Mouse (Mus musculus) heart, postnatal 0 days (tissue): Measurements from ENCODE around the gene Grin2c.

ENCODE experiments used
- CTCF ChIP-seq: IDR thresholded peaks from 2 replicates; pipeline ENCODE4 v1.5.1; 2016; ENCODE audit warnings: antibody characterized with exemption, control low read depth, low read depth
- EP300 ChIP-seq: IDR thresholded peaks from 2 replicates; pipeline ENCODE4 v1.6.1; 2016; ENCODE audit warnings: antibody characterized with exemption, low read depth

DNA sequence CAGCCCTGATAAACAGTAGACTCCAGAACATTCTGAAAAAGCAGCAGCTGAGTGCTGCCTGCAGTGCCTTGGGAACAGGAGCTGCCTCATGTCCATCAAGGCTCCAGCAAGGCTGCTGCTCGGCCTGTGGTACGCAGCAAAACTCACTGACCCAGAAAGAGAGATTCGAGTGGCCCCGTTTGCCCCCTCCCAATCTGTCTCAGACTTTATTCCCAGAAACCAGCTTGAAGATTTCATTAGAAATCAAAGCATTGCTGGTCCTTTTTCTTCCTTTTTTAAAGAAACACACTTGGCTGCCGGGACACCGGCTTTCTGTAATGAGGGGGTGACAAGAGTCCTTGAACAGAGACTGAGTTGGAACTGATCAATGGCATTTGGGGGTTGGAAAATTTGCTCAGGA, 41.7 kb downstream of the Grin2c start:
- TF ChIP-seq EP300, result no peak
- no peak for TF ChIP-seq CTCF
